Mouse (Mus musculus): ENCODE data around the gene Rundc3a.
"Not testable (repeated sequence)": the region's sequence is repeated elsewhere in the genome, so short reads cannot be mapped to it uniquely, and the experiment has no call there.

The Rundc3a gene
- long read RNA-seq, experiment 1, partial matches to known transcripts = 4 of 14 reads
- long read RNA-seq, experiment 1, other reads (novel, unspliced or antisense) = 6 of 14 reads
- long read RNA-seq, experiment 2, transcript Rundc3a-201 (11 exons, 2,046 nt) = major isoform, 5 of 17 reads
- long read RNA-seq, experiment 2, partial matches to known transcripts = 4 of 17 reads
- long read RNA-seq, experiment 2, other reads (novel, unspliced or antisense) = 6 of 17 reads

DNA sequence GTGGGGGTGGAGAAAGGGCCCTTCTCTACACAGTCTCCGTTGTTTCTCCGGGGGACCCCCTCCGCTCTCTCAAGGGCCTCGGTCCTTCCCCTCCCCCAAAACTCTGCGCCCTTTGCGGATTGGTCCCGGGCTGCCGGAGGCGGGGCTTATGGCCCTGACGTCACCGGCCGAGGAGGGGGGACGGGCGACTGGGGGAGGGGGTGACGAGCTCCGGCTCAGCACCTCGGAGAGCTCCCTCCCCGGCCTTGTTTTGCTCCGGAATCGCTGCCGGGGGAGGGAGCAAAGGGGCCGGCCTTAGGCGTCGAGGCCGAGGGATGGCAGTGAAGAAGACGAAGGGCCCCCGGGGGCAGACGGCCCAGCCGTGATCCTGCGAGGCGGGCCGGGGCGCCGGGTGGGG lies at the start of gene Rundc3a:
TSS of gene Rundc3a (plus strand) at position 166 of the 397 bp plus-strand sequence.
- intact Hi-C loops (cut with DNase I) = no loop called here

DNA sequence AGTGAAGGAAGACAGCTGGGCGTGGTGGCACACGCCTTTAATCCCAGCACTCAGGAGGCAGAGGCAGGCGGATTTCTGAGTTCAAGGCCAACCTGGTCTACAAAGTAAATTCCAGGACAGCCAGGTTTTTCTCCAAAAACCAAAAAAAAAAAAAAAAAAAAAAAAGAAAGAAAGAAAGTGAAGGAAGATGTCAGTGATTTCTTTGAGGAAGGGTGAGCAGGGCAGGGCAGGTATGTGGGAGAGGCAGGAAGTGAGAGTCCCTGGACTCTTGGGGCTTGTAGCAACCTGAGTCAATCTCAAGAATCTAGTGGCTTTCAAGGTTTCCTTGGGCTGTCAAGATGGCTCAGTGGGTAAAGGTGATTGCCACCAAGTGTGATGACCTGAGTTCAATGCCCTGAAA lies 48.7 kb upstream of the Rundc3a start:
- intact Hi-C loops (cut with DNase I) = no loop called here

GRCm38 (mm10) chr11:102346926-102347325 lies 46.3 kb upstream of the Rundc3a start:
- intact Hi-C loops (cut with DNase I) = no loop called here

DNA sequence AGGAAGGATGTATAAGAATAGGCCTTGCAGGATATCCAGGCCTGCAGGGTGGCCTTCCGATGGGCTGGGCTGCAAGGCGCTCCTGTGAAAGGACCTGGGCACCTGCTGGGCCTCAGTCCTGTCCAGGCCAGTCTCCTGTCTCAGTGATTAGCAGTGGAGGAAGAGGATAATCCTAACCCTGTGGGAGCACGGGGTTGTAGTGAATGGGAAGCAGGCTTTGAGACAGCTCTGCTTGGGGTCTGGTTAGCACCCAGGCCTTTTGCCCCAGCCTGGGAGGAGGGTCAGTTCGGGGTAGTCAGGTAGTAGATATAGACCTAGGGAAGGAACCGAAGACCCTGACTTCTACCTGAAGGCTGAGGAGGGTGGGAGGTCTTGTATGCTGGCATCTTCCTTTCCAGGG lies 45.5 kb upstream of the Rundc3a start:
- intact Hi-C loops (cut with DNase I) = no loop called here

DNA sequence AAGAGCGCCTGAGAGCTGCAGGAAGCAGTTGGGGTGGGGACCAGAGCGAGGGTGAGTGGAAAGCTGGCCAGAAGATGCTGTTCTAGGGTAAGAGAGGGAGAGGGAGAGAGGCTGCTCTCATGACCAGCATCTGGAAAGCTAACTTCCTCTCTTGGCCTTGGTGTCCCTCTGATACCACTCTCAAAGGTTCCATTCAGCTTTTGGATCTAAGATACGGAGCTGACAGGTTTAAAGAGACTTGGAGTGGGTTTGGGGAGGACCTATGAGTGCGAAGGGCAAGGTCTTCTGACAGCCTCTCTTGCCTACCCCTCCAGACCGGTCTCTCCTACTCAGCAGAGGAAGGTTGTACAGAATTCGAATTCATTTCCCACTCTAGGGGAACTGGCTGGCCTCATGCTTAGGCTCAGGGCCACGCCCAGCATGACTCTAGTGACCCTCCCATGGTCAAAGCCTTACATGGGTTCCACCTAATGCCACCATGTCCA lies 45.1 kb upstream of the Rundc3a start:
- intact Hi-C loops (cut with DNase I) = no loop called here

GRCm38 (mm10) chr11:102348771-102349170 lies 44.4 kb upstream of the Rundc3a start:
- intact Hi-C loops (cut with DNase I) = no loop called here

DNA sequence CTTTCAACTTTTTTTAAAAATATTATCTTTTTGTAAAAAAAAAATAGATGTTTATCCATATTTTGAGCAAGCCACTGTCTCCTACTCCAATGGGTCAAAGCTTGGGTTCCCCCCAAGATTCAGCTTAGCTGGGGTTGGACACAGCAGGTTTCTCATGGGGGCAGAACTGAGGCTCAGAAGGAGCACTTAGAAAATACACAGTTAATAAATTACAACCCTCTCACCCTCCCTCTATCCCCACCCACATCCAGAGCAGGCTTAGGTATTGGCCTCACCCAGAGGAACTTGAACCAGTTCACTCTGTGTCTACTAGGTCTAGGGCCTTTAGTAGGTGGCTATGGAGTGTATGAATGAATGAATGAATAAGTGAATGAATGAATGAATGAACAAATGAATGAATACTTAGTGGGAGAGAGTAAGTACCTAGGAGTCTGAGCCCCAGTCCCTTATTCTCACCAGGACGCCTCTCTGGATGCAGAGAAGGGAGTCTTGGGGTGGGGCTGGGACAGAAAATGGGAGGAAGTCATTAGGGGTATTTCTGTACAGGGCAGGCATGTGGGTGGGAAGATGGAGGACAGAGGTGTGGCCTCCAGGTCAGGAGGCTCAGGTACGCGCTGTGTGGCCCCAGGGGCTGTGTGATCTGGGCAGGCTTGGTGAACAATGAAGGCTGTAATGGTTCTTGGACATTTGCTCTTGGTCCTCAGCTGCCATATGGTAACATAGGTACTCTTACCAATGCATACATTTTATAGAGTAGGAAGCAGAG lies 43.8 kb upstream of the Rundc3a start:
- intact Hi-C loops (cut with DNase I) = no loop called here

DNA sequence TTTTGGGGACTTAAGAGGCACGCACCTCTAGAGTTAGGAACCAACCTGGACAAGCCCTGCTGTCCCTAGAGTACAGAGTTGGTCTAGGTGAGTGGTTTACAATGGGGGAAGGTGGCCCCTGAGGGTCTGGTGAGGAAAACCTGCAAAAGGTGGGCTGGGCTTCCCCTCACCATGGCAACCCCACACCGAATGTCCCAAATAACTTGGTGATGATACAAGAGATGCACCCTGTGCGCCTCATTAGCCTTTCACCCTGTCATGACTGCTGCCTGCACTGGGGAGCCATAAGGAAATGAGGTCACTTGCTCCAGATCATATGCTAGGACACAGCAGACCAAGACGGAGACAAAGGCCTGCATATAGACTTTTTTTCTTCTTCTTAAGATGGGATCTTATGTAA lies 42.8 kb upstream of the Rundc3a start:
- intact Hi-C loops (cut with DNase I) = no loop called here

DNA sequence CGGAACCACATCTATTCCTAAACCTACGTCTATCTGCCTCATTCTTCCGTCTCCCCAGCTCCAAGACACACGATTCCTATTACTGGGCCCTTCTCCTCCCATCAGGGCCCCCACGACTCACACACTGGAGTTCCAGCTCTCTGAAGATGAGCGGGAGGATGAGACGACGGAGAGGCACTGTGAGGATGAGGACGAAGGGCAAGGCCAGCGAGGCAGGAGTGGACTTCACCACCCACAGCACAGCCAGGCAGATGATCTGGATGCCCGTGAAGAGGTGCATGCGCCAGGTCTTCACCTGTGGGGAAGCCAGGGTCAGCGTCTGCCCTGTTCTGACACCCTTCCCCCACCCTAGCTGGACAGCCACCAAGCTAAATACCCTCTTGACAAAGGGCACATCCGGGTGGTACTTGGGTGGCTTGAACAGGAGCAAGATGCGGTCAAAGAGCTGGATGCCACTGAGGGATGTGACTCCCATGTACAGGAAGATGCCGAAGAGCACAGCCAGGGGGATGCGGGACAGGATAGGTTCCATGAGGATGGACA lies 42.2 kb upstream of the Rundc3a start:
- intact Hi-C loops (cut with DNase I) = no loop called here

DNA sequence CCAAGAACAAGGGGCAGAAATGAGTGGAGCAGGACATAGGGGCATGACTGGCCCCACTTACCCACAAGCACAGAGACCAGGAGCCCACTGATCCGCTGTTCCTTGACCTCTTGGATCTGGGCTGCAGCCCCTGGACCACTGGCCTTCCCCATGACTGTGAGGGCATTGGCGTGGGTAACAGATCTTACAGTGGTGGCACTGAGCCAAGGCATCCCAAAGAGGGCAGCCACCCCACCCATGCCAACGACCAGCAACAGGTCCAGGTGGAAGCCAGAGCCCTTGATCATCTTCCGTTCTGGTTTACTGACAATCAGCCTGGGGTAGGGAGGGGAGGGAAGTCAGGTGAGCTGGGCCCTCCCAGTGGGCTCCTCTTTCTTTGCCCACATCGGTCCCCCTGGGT lies 40.8 kb upstream of the Rundc3a start:
- intact Hi-C loops (cut with DNase I) = no loop called here

- intact Hi-C loops (cut with DNase I) = no loop called here
These were observed 40.2 kb upstream of the Rundc3a start for GRCm38 (mm10) chr11:102353021-102353431.

- intact Hi-C loops (cut with DNase I) = no loop called here
These were observed 37.7 kb upstream of the Rundc3a start for GRCm38 (mm10) chr11:102355501-102355900.

- intact Hi-C loops (cut with DNase I) = no loop called here
These were observed 37.0 kb upstream of the Rundc3a start for GRCm38 (mm10) chr11:102356190-102356589.

- intact Hi-C loops (cut with DNase I) = no loop called here
These were observed 36.4 kb upstream of the Rundc3a start for GRCm38 (mm10) chr11:102356636-102357350.

DNA sequence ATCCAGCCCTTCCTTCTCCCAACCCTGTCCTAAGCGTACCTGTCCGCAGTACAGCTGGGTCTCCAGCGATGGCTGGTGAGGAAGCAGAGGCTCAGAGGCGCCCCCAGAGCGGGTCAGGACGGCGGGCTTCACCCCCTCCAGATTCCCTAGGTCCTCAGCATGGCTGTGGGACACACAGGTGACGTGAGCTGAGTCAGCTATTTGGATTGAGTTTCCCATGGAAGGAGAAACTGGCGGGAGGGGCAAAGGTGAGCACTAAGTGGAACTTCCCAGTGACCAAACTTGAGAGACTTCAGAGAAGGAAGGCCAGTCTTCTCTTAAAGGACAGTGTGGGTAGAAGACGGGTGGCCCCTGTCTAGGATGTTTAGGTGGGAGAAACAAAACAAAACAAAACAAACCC lies 34.8 kb upstream of the Rundc3a start:
- intact Hi-C loops (cut with DNase I) = no loop called here

GRCm38 (mm10) chr11:102361776-102362495 lies 31.3 kb upstream of the Rundc3a start:
- intact Hi-C loops (cut with DNase I) = no loop called here

DNA sequence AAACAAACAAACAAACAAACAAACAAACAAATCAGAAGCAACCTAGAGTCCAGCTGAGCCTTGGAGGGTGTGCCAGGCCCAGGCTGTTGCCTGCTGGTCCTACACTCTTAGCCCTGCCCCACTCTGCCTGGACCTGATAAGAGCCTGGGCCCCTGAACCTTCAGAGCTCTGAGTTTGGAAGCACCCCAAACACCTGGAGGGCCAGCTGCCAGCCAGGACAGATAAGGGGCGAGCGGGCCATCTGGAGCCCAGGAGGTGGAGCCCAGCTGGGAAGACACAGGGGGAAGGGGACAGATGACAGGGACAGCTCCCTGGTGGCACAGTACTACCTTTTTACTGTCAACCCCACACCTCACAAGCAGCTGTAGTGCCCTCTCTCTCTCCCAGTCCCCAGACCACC lies 29.6 kb upstream of the Rundc3a start:
- intact Hi-C loops (cut with DNase I) = no loop called here

- intact Hi-C loops (cut with DNase I) = no loop called here
These were observed 28.4 kb upstream of the Rundc3a start for GRCm38 (mm10) chr11:102364570-102365371.

- intact Hi-C loops (cut with DNase I) = no loop called here
These were observed 27.5 kb upstream of the Rundc3a start for GRCm38 (mm10) chr11:102365699-102366098.

DNA sequence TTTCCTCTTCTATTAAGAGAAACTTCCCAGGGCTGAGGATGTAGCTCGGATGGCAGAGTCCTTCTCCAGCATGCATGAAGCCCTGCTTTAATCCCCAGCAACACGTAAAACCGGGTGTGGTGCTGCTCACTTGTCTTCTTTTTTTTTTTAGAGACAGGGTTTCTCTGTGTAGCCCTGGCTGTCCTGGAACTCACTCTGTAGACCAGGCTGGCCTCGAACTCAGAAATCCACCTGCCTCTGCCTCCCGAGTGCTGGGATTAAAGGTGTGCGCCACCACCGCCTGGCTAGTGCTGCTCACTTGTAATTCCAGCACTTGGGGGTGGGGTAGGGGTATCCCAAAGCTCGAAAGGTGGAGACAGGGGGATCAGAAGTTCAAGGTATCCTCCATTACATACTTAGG lies 27.1 kb upstream of the Rundc3a start, which contains the start of gene Slc4a1:
TSS of gene Slc4a1 (minus strand) at position 101 of the 400 bp plus-strand sequence.
- intact Hi-C loops (cut with DNase I) = not testable (repeated sequence)
